Mouse (Mus musculus): ENCODE measurements at regions not wholly inside any gene's neighbourhood (a gene's known extent, or its start where the extent isn't known, plus 50 kb on each side); places are given as distances from the start of the nearest gene placed in this dataset.
"Not testable (repeated sequence)": the region's sequence is repeated elsewhere in the genome, so short reads cannot be mapped to it uniquely, and the experiment has no call there.

DNA sequence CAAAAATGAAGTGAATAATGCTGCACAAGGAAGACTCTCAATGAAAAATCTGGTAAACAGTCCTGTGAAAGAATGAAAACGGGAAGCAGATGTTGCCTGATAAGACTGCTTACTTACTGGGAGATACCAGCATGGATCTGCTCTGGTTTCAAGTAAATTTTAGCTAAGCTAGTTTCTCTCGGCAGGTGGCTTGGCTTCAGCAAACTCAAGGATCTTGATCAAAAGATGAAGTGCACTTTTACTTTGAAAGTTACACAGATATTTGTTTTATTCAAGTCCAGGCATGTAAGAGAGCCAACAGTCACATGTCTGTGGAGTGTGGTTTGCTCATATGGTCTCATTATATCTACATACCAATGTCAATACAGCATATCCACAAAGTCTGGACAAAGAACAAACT lies 451.5 kb upstream of the Akr1e1 start:
- no peaks in the 10 kb centered on the region for H3K4me1 ChIP-seq (replicated peaks)
- no peak overlapping the region for H3K27ac ChIP-seq (replicated peaks)
- H3K36me3 ChIP-seq (replicated peaks): no peaks in the 10 kb centered on the region
- H3K27me3 ChIP-seq: no peaks in the 10 kb centered on the region
- H3K9ac ChIP-seq: no peak overlapping the region
- no peaks in the 10 kb centered on the region for H3K9me3 ChIP-seq (replicated peaks)
- ATAC-seq (ENCODE audit: insufficient read depth): no peak
- 15% methylated on average over 2 of the region's 2 CpGs for WGBS (ENCODE audit: insufficient replicate concordance)
- H3K4me2 ChIP-seq: no peak overlapping the region
- H3K4me3 ChIP-seq (replicated peaks): no peak overlapping the region

DNA sequence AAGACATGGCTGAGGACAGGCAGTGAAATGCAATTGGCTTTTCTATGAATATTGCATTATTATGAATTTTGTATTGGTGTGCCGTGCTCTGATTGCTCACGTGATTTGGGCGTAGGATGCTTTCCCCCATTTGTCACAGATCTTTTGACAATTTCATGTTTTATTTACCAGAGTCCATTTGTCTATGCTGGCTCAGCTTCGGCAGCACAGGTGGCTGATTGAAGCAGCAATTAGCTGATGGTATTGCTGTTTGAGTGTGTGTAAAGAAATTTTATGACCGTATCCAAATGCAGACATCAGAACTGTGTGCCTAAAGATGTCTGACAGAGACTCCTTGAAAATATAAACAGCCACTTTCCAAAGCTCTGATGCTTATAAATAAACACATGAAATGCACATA lies 498.5 kb upstream of the Akr1e1 start:
- ATAC-seq (ENCODE audit: insufficient read depth): no peak
- 64% methylated on average over 5 of the region's 5 CpGs for WGBS (ENCODE audit: insufficient replicate concordance)

DNA sequence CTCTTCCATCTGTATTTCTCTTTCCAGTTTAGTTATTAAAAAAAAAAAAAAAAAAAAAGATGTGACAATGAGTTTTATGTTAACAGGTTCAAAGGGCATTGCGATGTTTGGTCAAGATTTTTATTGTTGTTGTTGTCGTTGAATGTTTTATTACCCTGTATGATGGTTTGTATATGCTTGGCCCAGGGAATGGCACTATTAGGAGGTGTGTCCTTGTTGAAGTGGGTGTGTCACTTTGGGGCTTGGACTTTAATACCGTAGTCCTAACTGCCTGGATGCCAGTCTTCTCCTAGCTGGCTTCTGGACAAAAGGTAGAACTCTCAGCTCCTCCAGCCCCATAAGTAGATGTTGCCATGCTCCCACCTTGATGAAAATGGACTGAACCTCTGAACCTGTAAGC lies 545.9 kb upstream of the Akr1e1 start:
- H3K27ac ChIP-seq (replicated peaks): no peak overlapping the region
- no peak overlapping the region for H3K4me3 ChIP-seq (replicated peaks)
- no peaks in the 10 kb centered on the region for H3K36me3 ChIP-seq (replicated peaks)
- ATAC-seq (ENCODE audit: insufficient read depth): no peak
- H3K27me3 ChIP-seq: no peaks in the 10 kb centered on the region
- no peak overlapping the region for H3K9ac ChIP-seq
- H3K4me2 ChIP-seq: no peak overlapping the region
- WGBS (ENCODE audit: insufficient replicate concordance): 63% methylated on average over 3 of the region's 3 CpGs
- no peaks in the 10 kb centered on the region for H3K4me1 ChIP-seq (replicated peaks)
- no peaks in the 10 kb centered on the region for H3K9me3 ChIP-seq (replicated peaks)

More for the DNA sequence above, 498.5 kb upstream of the Akr1e1 start:
- Histone ChIP-seq H3K36me3 (replicated peaks) (no peaks in the 10 kb centered on the region), H3K4me1 (replicated peaks) (no peaks in the 10 kb centered on the region), H3K27me3 (no peaks in the 10 kb centered on the region), H3K9ac (no peak overlapping the region), H3K9me3 (replicated peaks) (no peaks in the 10 kb centered on the region), H3K4me2 (no peak overlapping the region), H3K27ac (replicated peaks) (no peak overlapping the region), H3K4me3 (replicated peaks) (no peak overlapping the region)

DNA sequence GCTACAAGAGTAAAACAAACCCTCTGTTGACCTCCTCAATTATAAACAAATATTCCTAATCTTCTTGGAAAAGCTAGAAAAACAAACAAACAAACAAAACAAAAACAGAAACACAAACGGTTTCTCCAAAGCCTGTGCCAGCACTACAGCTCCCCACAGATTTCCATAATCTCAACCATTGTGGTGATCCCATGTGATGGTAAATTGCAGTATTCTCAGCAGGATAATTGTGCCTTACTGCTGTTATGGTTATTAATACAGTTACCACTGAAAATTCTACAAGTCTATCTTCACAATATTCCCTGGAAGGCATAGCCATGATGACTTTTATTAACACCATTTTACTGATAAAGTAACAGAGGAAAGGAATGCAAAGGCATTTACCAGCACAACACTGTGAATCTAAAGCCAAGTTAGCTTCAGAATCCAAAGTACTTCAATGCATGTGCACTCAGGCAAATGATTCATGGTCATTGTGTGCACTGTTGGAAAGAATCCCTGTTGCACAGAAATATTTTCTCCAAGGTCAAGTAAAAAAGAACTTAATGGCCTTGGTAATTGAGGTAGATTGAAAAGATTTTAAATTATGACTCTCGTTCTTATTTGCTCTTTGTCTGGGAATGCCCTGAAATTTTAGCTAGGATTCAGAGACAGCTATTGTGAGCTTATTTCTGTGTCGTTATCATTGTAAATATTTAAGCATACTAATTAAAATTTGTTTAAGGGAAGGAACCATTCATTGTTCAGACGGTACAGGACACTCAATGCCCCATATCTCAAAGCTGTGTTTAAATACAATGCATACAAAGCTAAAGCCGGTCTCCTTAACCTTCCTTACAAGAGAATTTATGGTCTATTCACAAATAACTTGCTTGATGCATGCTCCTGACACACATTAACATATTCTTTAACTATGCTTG lies 551.1 kb upstream of the Akr1e1 start:
- Histone ChIP-seq H3K9ac (no peak overlapping the region), H3K27ac (replicated peaks) (no peak overlapping the region), H3K9me3 (replicated peaks) (no peaks in the 10 kb centered on the region), H3K27me3 (no peaks in the 10 kb centered on the region), H3K36me3 (replicated peaks) (no peaks in the 10 kb centered on the region), H3K4me2 (no peak overlapping the region), H3K4me1 (replicated peaks) (no peaks in the 10 kb centered on the region), H3K4me3 (replicated peaks) (no peak overlapping the region)
- ATAC-seq (ENCODE audit: insufficient read depth): no peak
- 42% methylated on average over 5 of the region's 5 CpGs for WGBS (ENCODE audit: insufficient replicate concordance)

DNA sequence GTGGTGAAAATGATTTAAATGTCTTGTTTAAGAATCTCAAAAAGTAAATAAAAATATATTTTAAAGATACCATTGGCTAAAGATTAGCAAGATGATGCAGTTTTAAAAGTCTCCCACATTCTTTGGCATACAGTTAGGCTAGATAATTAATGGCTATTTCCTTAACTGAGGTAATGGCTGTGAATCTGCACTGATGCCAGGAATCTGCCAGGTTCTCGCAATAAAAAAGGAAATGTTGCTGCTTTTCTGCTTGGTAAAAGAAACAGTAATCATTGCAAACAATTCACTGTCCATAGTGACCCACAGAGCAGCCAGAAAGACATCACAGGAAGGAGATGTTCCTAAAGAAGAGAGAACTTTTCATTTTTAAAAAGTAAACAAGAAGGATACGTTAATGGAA lies 557.7 kb upstream of the Akr1e1 start:
- Histone ChIP-seq H3K36me3 (replicated peaks) (no peaks in the 10 kb centered on the region), H3K4me3 (replicated peaks) (no peak overlapping the region), H3K27ac (replicated peaks) (no peak overlapping the region), H3K27me3 (no peaks in the 10 kb centered on the region), H3K4me2 (no peak overlapping the region), H3K4me1 (replicated peaks) (no peaks in the 10 kb centered on the region), H3K9me3 (replicated peaks) (no peaks in the 10 kb centered on the region), H3K9ac (no peak overlapping the region)
- 39% methylated on average over 2 of the region's 2 CpGs for WGBS (ENCODE audit: insufficient replicate concordance)
- no peak for ATAC-seq (ENCODE audit: insufficient read depth)

DNA sequence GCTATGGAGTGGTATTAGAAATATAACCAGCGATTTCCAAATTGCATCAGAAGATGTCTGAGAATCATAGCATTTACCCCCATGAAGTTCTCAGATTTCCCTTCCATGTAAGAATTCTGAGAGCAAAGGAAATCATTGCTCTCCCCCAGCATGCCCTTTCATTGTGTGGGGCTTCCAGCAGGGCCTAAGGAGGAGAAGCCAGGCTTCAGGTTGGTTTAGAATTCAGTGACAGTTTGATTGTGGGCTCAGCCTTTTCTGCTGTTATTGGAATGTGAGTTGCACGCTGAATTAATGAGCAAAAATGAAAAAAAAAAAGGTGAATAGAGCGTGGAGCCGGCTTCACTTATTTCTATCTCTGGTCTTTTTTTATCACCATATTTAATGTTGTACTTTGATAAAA lies 570.0 kb upstream of the Akr1e1 start:
- no peaks in the 10 kb centered on the region for H3K9me3 ChIP-seq (replicated peaks)
- no peak overlapping the region for H3K4me2 ChIP-seq
- no peaks in the 10 kb centered on the region for H3K36me3 ChIP-seq (replicated peaks)
- no peak overlapping the region for H3K9ac ChIP-seq
- H3K27ac ChIP-seq (replicated peaks): no peak overlapping the region
- WGBS (ENCODE audit: insufficient replicate concordance): 73% methylated on average over 4 of the region's 4 CpGs
- no peaks in the 10 kb centered on the region for H3K4me1 ChIP-seq (replicated peaks)
- H3K4me3 ChIP-seq (replicated peaks): no peak overlapping the region
- ATAC-seq (ENCODE audit: insufficient read depth): no peak
- no peaks in the 10 kb centered on the region for H3K27me3 ChIP-seq

DNA sequence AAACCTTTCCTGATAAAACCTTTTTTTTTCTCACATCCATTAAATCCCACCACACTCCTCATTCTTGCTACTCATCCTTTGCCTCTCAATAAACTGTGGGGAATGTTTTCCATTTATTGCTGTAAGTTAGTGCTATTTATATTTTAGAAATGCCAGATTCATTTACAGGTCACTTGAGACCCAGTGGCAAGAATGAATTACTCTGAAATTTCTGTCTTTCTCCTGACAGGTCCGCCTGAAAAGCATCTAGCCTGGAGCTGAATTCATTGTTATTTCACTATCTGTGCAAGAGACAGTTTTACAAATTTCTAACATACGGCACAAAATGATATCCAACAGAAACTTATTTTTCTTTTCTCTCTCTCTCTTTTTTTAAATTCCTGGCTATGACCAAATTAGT lies 570.6 kb upstream of the Akr1e1 start:
- WGBS (ENCODE audit: insufficient replicate concordance): 46% methylated on average over 2 of the region's 2 CpGs
- no peak overlapping the region for H3K27ac ChIP-seq (replicated peaks)
- H3K27me3 ChIP-seq: no peaks in the 10 kb centered on the region
- no peak overlapping the region for H3K4me2 ChIP-seq
- no peaks in the 10 kb centered on the region for H3K4me1 ChIP-seq (replicated peaks)
- H3K4me3 ChIP-seq (replicated peaks): no peak overlapping the region
- H3K9ac ChIP-seq: no peak overlapping the region
- H3K36me3 ChIP-seq (replicated peaks): no peaks in the 10 kb centered on the region
- no peak for ATAC-seq (ENCODE audit: insufficient read depth)
- H3K9me3 ChIP-seq (replicated peaks): no peaks in the 10 kb centered on the region

DNA sequence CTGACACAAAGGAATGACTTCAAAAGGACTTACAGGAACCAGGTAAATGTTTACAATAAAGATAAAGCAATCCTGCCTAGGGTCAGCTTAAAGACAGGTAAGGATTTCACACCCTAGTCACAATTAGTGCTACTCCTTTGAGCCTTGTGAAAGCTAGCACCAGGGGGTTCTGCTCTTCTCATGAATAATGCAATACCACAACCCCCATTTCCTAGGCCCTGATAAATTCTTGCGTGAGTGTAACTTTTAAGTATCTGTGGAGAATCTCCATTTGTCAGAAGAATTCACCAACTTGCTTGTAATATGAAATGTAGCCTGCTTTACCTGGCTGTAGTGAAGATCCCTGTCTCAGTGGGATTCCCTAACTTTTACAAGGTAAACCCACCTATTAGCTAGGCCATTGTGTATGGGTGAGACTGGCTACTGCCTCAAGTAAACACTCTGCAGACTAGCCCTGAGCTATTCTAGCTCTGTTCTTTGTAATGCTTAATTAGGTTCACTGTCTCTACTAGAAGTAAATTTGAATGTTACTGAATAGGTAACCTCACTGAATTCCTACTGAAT lies 576.3 kb upstream of the Akr1e1 start:
- ATAC-seq (ENCODE audit: insufficient read depth); H3K4me1 ChIP-seq (replicated peaks): not testable (repeated sequence)
- WGBS (ENCODE audit: insufficient replicate concordance): 48% methylated on average over 1 of the region's 1 CpGs

DNA sequence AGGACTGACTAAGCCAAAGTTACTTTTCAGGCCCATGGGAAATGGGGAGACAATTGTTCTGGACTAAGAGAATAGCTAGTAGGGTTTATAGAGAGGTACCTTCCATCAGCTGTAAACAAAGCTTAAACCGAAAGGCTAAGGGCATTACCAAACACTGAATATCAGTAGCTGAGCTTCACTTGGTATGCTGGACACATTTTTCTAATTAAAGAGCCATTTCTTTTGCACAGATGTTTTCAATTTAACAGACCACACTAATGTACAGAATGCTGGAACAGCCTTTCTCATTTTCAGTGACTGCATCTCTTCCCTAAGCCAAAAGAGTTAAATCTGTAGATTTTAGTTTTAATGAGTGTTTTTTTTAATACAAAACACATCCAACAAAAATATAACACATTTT lies 593.8 kb upstream of the Akr1e1 start:
- H3K4me2 ChIP-seq: no peak overlapping the region
- no peaks in the 10 kb centered on the region for H3K4me1 ChIP-seq (replicated peaks)
- 77% methylated on average over 1 of the region's 1 CpGs for WGBS (ENCODE audit: insufficient replicate concordance)
- H3K9me3 ChIP-seq (replicated peaks): no peaks in the 10 kb centered on the region
- H3K9ac ChIP-seq: no peak overlapping the region
- no peaks in the 10 kb centered on the region for H3K36me3 ChIP-seq (replicated peaks)
- H3K27ac ChIP-seq (replicated peaks): no peak overlapping the region
- H3K4me3 ChIP-seq (replicated peaks): no peak overlapping the region
- ATAC-seq (ENCODE audit: insufficient read depth): no peak
- H3K27me3 ChIP-seq: no peaks in the 10 kb centered on the region

More for the DNA sequence above, 576.3 kb upstream of the Akr1e1 start:
- not testable (repeated sequence) for H3K9ac ChIP-seq; H3K9me3 ChIP-seq (replicated peaks); H3K27me3 ChIP-seq; H3K27ac ChIP-seq (replicated peaks); H3K4me3 ChIP-seq (replicated peaks); H3K36me3 ChIP-seq (replicated peaks); H3K4me2 ChIP-seq

DNA sequence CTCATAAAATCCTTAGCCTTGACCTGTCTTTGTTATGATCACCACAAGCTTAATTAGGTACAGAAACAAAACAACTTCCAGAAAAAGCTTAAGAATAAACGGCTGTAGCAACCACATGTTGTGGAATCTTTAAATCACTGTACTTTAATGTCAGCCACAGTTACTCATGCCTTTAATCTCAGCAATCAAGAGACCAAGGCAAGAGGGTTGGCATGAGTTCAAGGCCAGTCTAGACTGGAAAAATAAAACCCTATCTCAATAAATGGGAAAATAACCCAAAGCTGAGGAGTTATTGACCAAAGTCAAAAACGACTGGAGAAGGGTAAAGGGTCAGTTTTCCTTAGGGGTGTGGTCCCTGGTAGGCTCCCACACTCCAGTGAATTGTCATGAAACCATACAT lies 595.2 kb upstream of the Akr1e1 start:
- 38% methylated on average over 2 of the region's 2 CpGs for WGBS (ENCODE audit: insufficient replicate concordance)
- no peak for ATAC-seq (ENCODE audit: insufficient read depth)
- H3K4me3 ChIP-seq (replicated peaks): no peak overlapping the region
- no peak overlapping the region for H3K27ac ChIP-seq (replicated peaks)
- no peaks in the 10 kb centered on the region for H3K4me1 ChIP-seq (replicated peaks)
- no peaks in the 10 kb centered on the region for H3K9me3 ChIP-seq (replicated peaks)
- H3K9ac ChIP-seq: no peak overlapping the region
- no peaks in the 10 kb centered on the region for H3K27me3 ChIP-seq
- H3K4me2 ChIP-seq: no peak overlapping the region
- H3K36me3 ChIP-seq (replicated peaks): no peaks in the 10 kb centered on the region

DNA sequence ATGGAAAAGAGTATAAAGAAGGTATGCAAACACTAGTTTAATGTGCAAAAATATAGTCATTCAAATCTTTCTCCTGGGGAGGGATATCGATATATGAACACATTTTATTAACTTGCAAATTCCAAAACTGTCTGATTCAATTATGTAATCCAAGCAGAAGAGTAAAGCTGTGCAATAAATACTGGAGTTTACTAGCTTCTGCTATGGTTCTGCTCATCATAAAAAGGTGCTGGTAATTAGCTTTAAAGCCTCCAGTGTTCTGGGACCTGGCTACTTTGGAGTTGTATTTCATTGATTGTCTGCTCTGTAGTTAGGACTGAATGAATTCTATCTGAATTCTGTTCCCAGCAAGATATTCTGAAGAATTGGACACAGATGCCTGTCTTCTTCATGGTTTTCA lies 602.7 kb upstream of the Akr1e1 start:
- no peak overlapping the region for H3K4me2 ChIP-seq
- no peak overlapping the region for H3K27ac ChIP-seq (replicated peaks)
- no peaks in the 10 kb centered on the region for H3K27me3 ChIP-seq
- WGBS (ENCODE audit: insufficient replicate concordance): 51% methylated on average over 1 of the region's 1 CpGs
- no peak overlapping the region for H3K4me3 ChIP-seq (replicated peaks)
- ATAC-seq (ENCODE audit: insufficient read depth): no peak
- no peaks in the 10 kb centered on the region for H3K9me3 ChIP-seq (replicated peaks)
- no peaks in the 10 kb centered on the region for H3K4me1 ChIP-seq (replicated peaks)
- no peaks in the 10 kb centered on the region for H3K36me3 ChIP-seq (replicated peaks)
- no peak overlapping the region for H3K9ac ChIP-seq

DNA sequence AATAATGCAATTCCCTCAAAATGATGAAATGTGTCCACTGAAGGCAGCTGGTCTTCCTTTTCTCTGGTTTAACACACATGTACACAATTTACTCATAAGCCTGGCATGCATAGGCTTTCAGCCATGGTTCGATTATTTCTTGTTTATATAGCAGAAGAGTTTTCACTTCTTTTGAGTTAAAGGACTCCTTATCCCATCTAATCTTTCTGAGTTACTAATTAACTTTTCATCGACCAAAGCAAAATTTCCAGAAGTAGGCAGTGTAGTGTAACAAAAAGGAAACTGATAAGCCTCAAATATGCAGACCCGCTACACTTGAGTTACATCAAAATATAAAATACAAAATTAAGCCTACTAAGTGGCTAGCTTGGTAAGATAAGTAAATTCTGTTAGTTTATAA lies 620.5 kb upstream of the Akr1e1 start:
- 53% methylated on average over 3 of the region's 3 CpGs for WGBS (ENCODE audit: insufficient replicate concordance)
- no peak for ATAC-seq (ENCODE audit: insufficient read depth)
- H3K4me2 ChIP-seq: no peak overlapping the region
- no peaks in the 10 kb centered on the region for H3K4me1 ChIP-seq (replicated peaks)
- no peak overlapping the region for H3K4me3 ChIP-seq (replicated peaks)
- H3K9me3 ChIP-seq (replicated peaks): no peaks in the 10 kb centered on the region
- no peaks in the 10 kb centered on the region for H3K27me3 ChIP-seq
- no peaks in the 10 kb centered on the region for H3K36me3 ChIP-seq (replicated peaks)
- H3K9ac ChIP-seq: no peak overlapping the region
- H3K27ac ChIP-seq (replicated peaks): no peak overlapping the region
